Mouse (Mus musculus) liver, embryonic 14.5 days (tissue): ENCODE results near the gene Gpr82.

Experiments used
- CTCF ChIP-seq: IDR thresholded peaks from 2 replicates; pipeline ENCODE4 v1.5.1; 2016; ENCODE audit warnings: antibody characterized with exemption, low read depth, control low read depth
- EP300 ChIP-seq: IDR thresholded peaks from 2 replicates; pipeline ENCODE4 v1.6.1; 2016; ENCODE audit warnings: antibody characterized with exemption, low read depth

- no peak for TF ChIP-seq CTCF
- TF ChIP-seq EP300 = no peak
Measured at GRCm38 (mm10) chrX:13705051-13705450, 43.9 kb downstream of the Gpr82 start.
